Mouse (Mus musculus) heart, adult 8-10 months (tissue): ENCODE measurements around the gene Colgalt2. TPM values are rescaled to one million over a fixed set of nuclear protein-coding genes. Genes with fewer than 3 reads are reported as not detected.

Source experiments
- DNase-seq: peaks from one replicate; pipeline ENCODE4 v3.0.0; 2022; ENCODE audit warnings: low spot score
- total RNA-seq, 4 experiments: library from RNA; stranded (reverse); gene quantifications; 2 replicates each; pipeline ENCODE4 v1.2.4; 2022

Colgalt2 gene
- total RNA-seq, 4 experiments from 2014 or later, result 2.6 to 3.2 (median 2.7) TPM

- DNase-seq, result peak; percentile 46
Observed at GRCm38 (mm10) chr1:152531498-152531897, 131.9 kb downstream of the Colgalt2 start.

GRCm38 (mm10) chr1:152534531-152534930 lies 134.9 kb downstream of the Colgalt2 start:
- no peak for DNase-seq

- DNase-seq, result no peak
Observed at GRCm38 (mm10) chr1:152536416-152537018, 136.9 kb downstream of the Colgalt2 start.

GRCm38 (mm10) chr1:152537186-152537585 lies 137.6 kb downstream of the Colgalt2 start:
- no peak for DNase-seq

GRCm38 (mm10) chr1:152538817-152539216 lies 139.2 kb downstream of the Colgalt2 start:
- peak; percentile 50 for DNase-seq

- no peak for DNase-seq
Observed at GRCm38 (mm10) chr1:152540304-152540887, 140.8 kb downstream of the Colgalt2 start.

GRCm38 (mm10) chr1:152542747-152543378 lies 143.2 kb downstream of the Colgalt2 start:
- DNase-seq, result no peak

GRCm38 (mm10) chr1:152543449-152544159 lies 144.0 kb downstream of the Colgalt2 start:
- DNase-seq, result no peak

GRCm38 (mm10) chr1:152549061-152549738 lies 149.6 kb downstream of the Colgalt2 start:
- DNase-seq, result no peak

- no peak for DNase-seq
Observed at GRCm38 (mm10) chr1:152550544-152550943, 150.9 kb downstream of the Colgalt2 start.

- DNase-seq, result no peak
Observed at GRCm38 (mm10) chr1:152550973-152551372, 151.3 kb downstream of the Colgalt2 start.

GRCm38 (mm10) chr1:152553912-152554547 lies 154.4 kb downstream of the Colgalt2 start:
- no peak for DNase-seq

GRCm38 (mm10) chr1:152555944-152556573 lies 156.4 kb downstream of the Colgalt2 start:
- peak; percentile 86 for DNase-seq

GRCm38 (mm10) chr1:152556576-152557281 lies 157.1 kb downstream of the Colgalt2 start:
- peak; percentile 70 for DNase-seq

Other genes starting within 250 kb of the Colgalt2 start
- 10 to 100 TPM; 17.3 to 23.2 (median 20.7) TPM for gene Tsen15, start 13.1 kb upstream of the Colgalt2 start, total RNA-seq